Mouse (Mus musculus): ENCODE data around the gene Eif4e1b.

DNA sequence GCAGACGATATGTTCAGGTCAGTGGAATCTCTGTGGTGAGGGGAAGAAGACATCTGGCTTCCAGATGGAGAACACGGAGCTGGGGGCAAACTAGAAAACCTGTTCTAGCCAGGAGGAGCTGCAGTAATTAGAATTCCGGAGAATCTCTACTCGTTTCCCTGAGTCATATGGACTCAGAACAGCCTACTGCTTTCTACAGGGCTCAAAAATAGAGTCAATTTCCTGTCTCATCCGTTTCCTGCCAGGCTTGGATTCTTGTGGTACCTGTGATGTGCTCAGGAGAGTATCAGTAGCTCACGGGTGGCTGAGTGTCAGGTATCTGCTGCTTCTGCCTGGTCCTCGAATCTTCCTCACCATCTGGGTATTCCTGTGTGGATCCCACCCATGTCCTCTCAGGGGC, 27.7 kb downstream of the Eif4e1b start:
- no peak for TF ChIP-seq CTCF (IDR thresholded peaks at IDR 0.05)
- TF ChIP-seq EP300 (IDR thresholded peaks at IDR 0.05): no peak
